Mouse (Mus musculus) spleen, adult 2 months (tissue): ENCODE measurements around the gene Zfp746.

Experiments
- CTCF ChIP-seq: fragments of 200-500 bp; IDR thresholded peaks from 2 replicates; pipeline ENCODE4 v1.5.1; 2011; ENCODE audit warnings: mild to moderate bottlenecking, inconsistent platforms; ENCODE audit not compliant: insufficient read depth, insufficient read length, insufficient replicate concordance; ENCODE audit errors: extremely low read depth
- POLR2A ChIP-seq: fragments of 200-500 bp; IDR thresholded peaks from 2 replicates; pipeline ENCODE4 v1.6.1; 2011; ENCODE audit warnings: low read depth, low read length, inconsistent platforms

DNA sequence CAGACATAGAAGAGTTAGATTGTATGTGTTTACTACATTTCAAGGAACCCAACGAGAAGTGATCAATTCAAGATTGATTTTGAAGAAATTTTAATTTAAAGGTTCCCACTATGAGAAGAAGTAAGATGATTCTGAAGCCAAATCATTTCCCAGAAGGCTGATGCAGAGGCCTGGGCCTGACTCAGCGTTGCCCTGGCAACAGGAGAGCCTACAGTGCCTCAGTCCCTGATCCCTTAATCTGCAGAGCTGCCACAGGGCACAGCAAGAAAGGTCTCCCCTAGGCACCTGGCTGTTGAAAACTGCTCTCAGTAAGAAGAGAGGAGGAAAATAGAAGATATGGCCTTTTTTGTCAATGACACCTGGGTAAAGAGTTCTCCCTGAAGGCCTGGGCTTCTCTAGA lies 66.4 kb downstream of the Zfp746 start:
- TF ChIP-seq CTCF (no peak), POLR2A (no peak)
